Mouse (Mus musculus): ENCODE data around the gene Smndc1. TPM values are rescaled to one million over a fixed set of nuclear protein-coding genes. Genes with fewer than 3 reads are reported as not detected.

Gene Smndc1
- total and polyA plus RNA-seq, 2 experiments from 2014 or later: 9.0 to 32.0 TPM

DNA sequence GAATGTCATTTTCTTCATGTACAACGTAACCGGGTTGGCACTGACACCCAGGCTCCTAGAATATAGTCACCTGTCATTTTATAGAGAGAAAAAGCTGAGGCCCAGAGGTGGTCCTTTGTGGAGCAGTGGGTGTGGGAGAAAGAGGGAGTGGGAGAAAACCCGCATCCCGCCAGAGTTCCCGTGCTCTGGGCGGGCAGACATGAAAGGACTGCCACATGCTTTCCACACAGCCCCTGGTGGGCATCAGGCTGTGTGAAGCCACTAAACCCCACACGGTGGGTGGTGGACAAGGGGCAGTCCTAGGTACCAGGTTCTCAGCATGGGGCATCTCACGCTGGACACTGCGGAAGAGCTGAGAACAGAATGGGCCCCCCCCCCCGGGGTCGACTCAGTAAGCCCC is 40.6 kb upstream of the Smndc1 start:
- DNase-seq (ENCODE audit: low spot score) (no peak), ATAC-seq (ENCODE audit: insufficient read depth, low read depth) (no peak)
- no peak overlapping the region for H3K9ac ChIP-seq (replicated peaks; ENCODE audit: low read depth, low read length)
- H3K27ac ChIP-seq (ENCODE audit: low read depth): no peak overlapping the region
- no peaks in the 10 kb centered on the region for H3K36me3 ChIP-seq (replicated peaks; ENCODE audit: control insufficient read depth, insufficient read depth, low read length)
- WGBS: 87% methylated on average over 11 of the region's 11 CpGs
- no peaks in the 10 kb centered on the region for H3K9me3 ChIP-seq (replicated peaks; ENCODE audit: control insufficient read depth, low read length)
- H3K4me2 ChIP-seq (ENCODE audit: low read depth, low read length): no peak overlapping the region
- peaks cover 8% of the 10 kb centered on the region for H3K4me1 ChIP-seq (ENCODE audit: control insufficient read depth, insufficient read depth)
- TF ChIP-seq CTCF (IDR thresholded peaks at IDR 0.05; ENCODE audit: low read depth): no peak
- no peak for TF ChIP-seq EP300 (IDR thresholded peaks at IDR 0.05; ENCODE audit: low read depth)
- no peak overlapping the region for H3K4me3 ChIP-seq (ENCODE audit: low read depth, low read length)
- H3K27me3 ChIP-seq (ENCODE audit: control insufficient read depth, insufficient read depth, low read length): no peaks in the 10 kb centered on the region

DNA sequence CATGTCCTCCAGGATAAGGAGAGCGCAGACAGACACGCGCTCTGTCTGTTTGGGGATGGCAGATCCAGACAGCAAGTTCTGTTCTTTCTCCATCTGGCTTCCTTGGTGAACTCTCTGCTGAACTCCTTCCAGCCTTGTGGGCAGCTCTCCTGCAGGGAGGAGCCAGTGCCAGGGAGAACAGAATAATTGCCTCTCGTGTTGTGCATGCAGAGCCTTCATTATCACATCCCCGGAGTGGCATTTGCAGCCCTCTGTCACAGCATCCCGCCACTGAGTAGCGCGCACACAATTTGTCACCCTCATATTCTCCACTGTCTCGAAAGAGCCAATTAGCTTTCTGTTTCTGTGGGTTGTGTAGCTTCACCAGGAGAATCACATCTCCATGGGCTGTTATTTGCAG is 40.0 kb upstream of the Smndc1 start:
- no peak for ATAC-seq (ENCODE audit: insufficient read depth, low read depth)
- DNase-seq (ENCODE audit: low spot score): no peak
- H3K4me1 ChIP-seq (ENCODE audit: control insufficient read depth, insufficient read depth): peaks cover 8% of the 10 kb centered on the region
- no peak overlapping the region for H3K9ac ChIP-seq (replicated peaks; ENCODE audit: low read depth, low read length)
- no peaks in the 10 kb centered on the region for H3K27me3 ChIP-seq (ENCODE audit: control insufficient read depth, insufficient read depth, low read length)
- H3K27ac ChIP-seq (ENCODE audit: low read depth): no peak overlapping the region
- H3K4me2 ChIP-seq (ENCODE audit: low read depth, low read length): no peak overlapping the region
- no peaks in the 10 kb centered on the region for H3K36me3 ChIP-seq (replicated peaks; ENCODE audit: control insufficient read depth, insufficient read depth, low read length)
- TF ChIP-seq EP300 (IDR thresholded peaks at IDR 0.05; ENCODE audit: low read depth) (no peak), CTCF (IDR thresholded peaks at IDR 0.05; ENCODE audit: low read depth) (no peak)
- WGBS: 71% methylated on average over 9 of the region's 9 CpGs
- no peak overlapping the region for H3K4me3 ChIP-seq (ENCODE audit: low read depth, low read length)
- H3K9me3 ChIP-seq (replicated peaks; ENCODE audit: control insufficient read depth, low read length): no peaks in the 10 kb centered on the region

DNA sequence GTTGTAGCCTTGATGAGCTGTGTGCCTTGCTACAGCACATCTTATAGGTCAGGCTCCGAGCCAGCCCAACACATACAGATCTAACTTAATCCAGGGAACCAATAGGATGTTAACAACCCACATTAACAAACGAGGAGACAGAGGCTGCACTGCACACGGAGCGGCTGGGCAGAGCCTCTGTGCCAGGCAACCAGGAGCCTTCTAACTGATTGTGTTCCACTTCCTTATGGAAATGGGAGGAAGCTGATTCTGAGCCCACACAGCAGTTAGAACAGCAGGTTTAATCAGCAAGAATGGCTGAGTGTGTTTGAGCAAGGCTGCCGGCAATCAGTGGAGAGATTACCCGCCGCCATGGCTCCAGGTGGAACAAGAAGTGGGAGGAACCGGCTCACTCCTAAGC is 37.4 kb upstream of the Smndc1 start:
- WGBS: 24% methylated on average over 8 of the region's 8 CpGs
- no peak overlapping the region for H3K4me2 ChIP-seq (ENCODE audit: low read depth, low read length)
- DNase-seq (ENCODE audit: low spot score) (no peak), ATAC-seq (ENCODE audit: insufficient read depth, low read depth) (peak; percentile 28)
- H3K4me1 ChIP-seq (ENCODE audit: control insufficient read depth, insufficient read depth): peaks cover 11% of the 10 kb centered on the region
- no peak overlapping the region for H3K4me3 ChIP-seq (ENCODE audit: low read depth, low read length)
- H3K9ac ChIP-seq (replicated peaks; ENCODE audit: low read depth, low read length): no peak overlapping the region
- H3K36me3 ChIP-seq (replicated peaks; ENCODE audit: control insufficient read depth, insufficient read depth, low read length): no peaks in the 10 kb centered on the region
- H3K9me3 ChIP-seq (replicated peaks; ENCODE audit: control insufficient read depth, low read length): no peaks in the 10 kb centered on the region
- no peak overlapping the region for H3K27ac ChIP-seq (ENCODE audit: low read depth)
- no peak for TF ChIP-seq CTCF (IDR thresholded peaks at IDR 0.05; ENCODE audit: low read depth)
- no peak for TF ChIP-seq EP300 (IDR thresholded peaks at IDR 0.05; ENCODE audit: low read depth)
- H3K27me3 ChIP-seq (ENCODE audit: control insufficient read depth, insufficient read depth, low read length): no peaks in the 10 kb centered on the region

DNA sequence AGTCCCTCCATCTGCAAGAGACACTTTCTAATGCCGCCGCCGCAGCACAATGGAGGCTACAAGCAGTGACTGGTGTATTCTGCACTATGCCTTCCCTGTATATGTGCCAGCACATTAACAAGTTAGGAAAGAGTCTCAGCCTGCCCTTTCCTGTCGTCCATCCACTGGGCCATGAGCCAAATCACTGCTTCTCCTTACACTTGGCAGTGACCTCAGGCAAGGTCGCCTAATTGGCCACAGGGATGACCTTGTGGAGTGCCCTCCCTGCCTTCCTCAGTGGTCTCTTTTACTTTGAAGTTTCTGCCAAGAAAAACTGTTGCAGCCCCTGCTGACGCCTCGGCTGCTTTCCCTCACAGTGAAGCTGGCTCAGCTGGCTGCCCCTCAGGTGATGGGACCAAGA is 37.0 kb upstream of the Smndc1 start:
- 35% methylated on average over 7 of the region's 7 CpGs for WGBS
- H3K9ac ChIP-seq (replicated peaks; ENCODE audit: low read depth, low read length): no peak overlapping the region
- H3K4me3 ChIP-seq (ENCODE audit: low read depth, low read length): no peak overlapping the region
- no peaks in the 10 kb centered on the region for H3K27me3 ChIP-seq (ENCODE audit: control insufficient read depth, insufficient read depth, low read length)
- TF ChIP-seq CTCF (IDR thresholded peaks at IDR 0.05; ENCODE audit: low read depth) (no peak), EP300 (IDR thresholded peaks at IDR 0.05; ENCODE audit: low read depth) (no peak)
- no peak overlapping the region for H3K4me2 ChIP-seq (ENCODE audit: low read depth, low read length)
- H3K4me1 ChIP-seq (ENCODE audit: control insufficient read depth, insufficient read depth): peaks cover 11% of the 10 kb centered on the region
- DNase-seq (ENCODE audit: low spot score) (no peak), ATAC-seq (ENCODE audit: insufficient read depth, low read depth) (peak; percentile 28; the same call in 1 of the 2 replicates)
- H3K36me3 ChIP-seq (replicated peaks; ENCODE audit: control insufficient read depth, insufficient read depth, low read length): no peaks in the 10 kb centered on the region
- H3K9me3 ChIP-seq (replicated peaks; ENCODE audit: control insufficient read depth, low read length): no peaks in the 10 kb centered on the region
- H3K27ac ChIP-seq (ENCODE audit: low read depth): no peak overlapping the region

DNA sequence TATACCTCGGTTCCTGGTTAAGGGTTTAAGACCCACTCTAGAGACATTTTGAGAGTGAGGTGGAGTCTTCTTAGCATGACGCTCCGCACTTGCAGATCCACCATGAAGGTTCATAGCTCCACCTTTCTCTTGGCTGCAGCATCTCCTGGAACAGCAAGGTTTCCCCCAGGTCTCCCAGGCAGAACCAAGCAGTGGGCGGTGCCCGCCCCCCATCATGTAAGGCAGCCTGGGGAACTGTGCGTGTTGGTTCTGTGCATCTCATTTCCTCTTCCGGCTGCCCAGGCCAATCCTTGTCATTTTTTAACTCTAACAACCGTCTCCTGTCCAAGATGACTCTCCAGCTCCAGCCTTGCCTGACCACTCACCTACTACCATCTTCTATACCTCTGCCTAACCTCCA is 35.4 kb upstream of the Smndc1 start:
- WGBS: 77% methylated on average over 8 of the region's 8 CpGs

DNA sequence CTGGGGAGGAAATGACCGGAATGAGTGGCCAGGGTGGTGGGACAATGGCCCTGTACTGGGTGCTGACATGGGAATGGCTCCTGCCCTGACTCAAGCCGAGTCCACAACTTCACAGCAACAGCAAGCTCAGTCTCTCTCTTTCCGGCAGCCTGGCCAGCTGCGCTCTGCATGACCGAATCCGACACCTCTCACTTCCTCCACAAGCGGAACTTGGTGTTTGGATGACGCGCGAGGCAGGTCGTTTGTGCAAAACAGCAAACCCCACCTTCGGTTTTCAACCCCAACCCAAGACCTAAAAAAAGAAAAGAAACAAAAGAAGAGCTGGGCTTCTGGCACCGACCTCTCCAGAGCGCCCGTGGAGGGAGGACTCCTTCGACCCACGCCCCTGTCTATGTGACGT is 34.3 kb upstream of the Smndc1 start:
- H3K9me3 ChIP-seq (replicated peaks; ENCODE audit: control insufficient read depth, low read length): no peaks in the 10 kb centered on the region
- peak; percentile 52; the same call in 1 of the 2 replicates for TF ChIP-seq EP300 (IDR thresholded peaks at IDR 0.05; ENCODE audit: low read depth)
- TF ChIP-seq CTCF (IDR thresholded peaks at IDR 0.05; ENCODE audit: low read depth): no peak
- H3K4me1 ChIP-seq (ENCODE audit: control insufficient read depth, insufficient read depth): peaks cover 14% of the 10 kb centered on the region
- DNase-seq (ENCODE audit: low spot score): peak; percentile 39
- no peak overlapping the region; the same call in 1 of the 2 replicates for H3K9ac ChIP-seq (replicated peaks; ENCODE audit: low read depth, low read length)
- peak overlapping the region; percentile 2; the same call in 1 of the 2 replicates for H3K4me3 ChIP-seq (ENCODE audit: low read depth, low read length)
- peak overlapping the region; percentile 66; the same call in 1 of the 2 replicates for H3K27ac ChIP-seq (ENCODE audit: low read depth)
- no peak for ATAC-seq (ENCODE audit: insufficient read depth, low read depth)
- H3K27me3 ChIP-seq (ENCODE audit: control insufficient read depth, insufficient read depth, low read length): no peaks in the 10 kb centered on the region
- peak overlapping the region; percentile 42 for H3K4me2 ChIP-seq (ENCODE audit: low read depth, low read length)
- no peaks in the 10 kb centered on the region for H3K36me3 ChIP-seq (replicated peaks; ENCODE audit: control insufficient read depth, insufficient read depth, low read length)
- WGBS: 33% methylated on average over 18 of the region's 18 CpGs

More for the DNA sequence above, 35.4 kb upstream of the Smndc1 start:
- H3K4me2 ChIP-seq (ENCODE audit: low read depth, low read length): no peak overlapping the region
- H3K36me3 ChIP-seq (replicated peaks; ENCODE audit: control insufficient read depth, insufficient read depth, low read length): no peaks in the 10 kb centered on the region
- peaks cover 14% of the 10 kb centered on the region for H3K4me1 ChIP-seq (ENCODE audit: control insufficient read depth, insufficient read depth)
- TF ChIP-seq EP300 (IDR thresholded peaks at IDR 0.05; ENCODE audit: low read depth): no peak
- no peak for TF ChIP-seq CTCF (IDR thresholded peaks at IDR 0.05; ENCODE audit: low read depth)
- H3K9ac ChIP-seq (replicated peaks; ENCODE audit: low read depth, low read length): no peak overlapping the region
- no peak overlapping the region for H3K27ac ChIP-seq (ENCODE audit: low read depth)
- DNase-seq (ENCODE audit: low spot score) (no peak), ATAC-seq (ENCODE audit: insufficient read depth, low read depth) (no peak)
- H3K27me3 ChIP-seq (ENCODE audit: control insufficient read depth, insufficient read depth, low read length): no peaks in the 10 kb centered on the region
- no peaks in the 10 kb centered on the region for H3K9me3 ChIP-seq (replicated peaks; ENCODE audit: control insufficient read depth, low read length)
- no peak overlapping the region for H3K4me3 ChIP-seq (ENCODE audit: low read depth, low read length)
